Mouse (Mus musculus) v-Abl transformed pro-B cells (cell line): ENCODE results near the gene Slc43a3.

Source experiments
- in situ Hi-C, 2 experiments: fragments of 400-800 bp; cut with MboI; formaldehyde crosslinking; loops; one replicate each; pipeline ENCODE4 v1.15.1; 2025; ENCODE audit not compliant: unreplicated experiment in 2 of 2

The Slc43a3 gene

GRCm38 (mm10) chr2:84934649-84935007 is 1.8 kb upstream of the Slc43a3 start:
- in situ Hi-C loops, result no loop called here

GRCm38 (mm10) chr2:84935065-84935464 is 1.3 kb upstream of the Slc43a3 start:
- in situ Hi-C loops, result no loop called here

- in situ Hi-C loops, result no loop called here
Measured at GRCm38 (mm10) chr2:84937491-84938150, 1.2 kb downstream of the Slc43a3 start.

- in situ Hi-C loops, result no loop called here
Measured at GRCm38 (mm10) chr2:84938249-84938946, 2.0 kb downstream of the Slc43a3 start.

GRCm38 (mm10) chr2:84939306-84939705 is 2.9 kb downstream of the Slc43a3 start:
- in situ Hi-C loops, result no loop called here

- in situ Hi-C loops, result no loop called here
Measured at GRCm38 (mm10) chr2:84939711-84940110, 3.3 kb downstream of the Slc43a3 start.

- in situ Hi-C loops, result no loop called here
Measured at GRCm38 (mm10) chr2:84941332-84941731, 5.0 kb downstream of the Slc43a3 start.

- in situ Hi-C loops, result no loop called here
Measured at GRCm38 (mm10) chr2:84941795-84942194, 5.4 kb downstream of the Slc43a3 start.

GRCm38 (mm10) chr2:84947154-84947771 is 10.9 kb downstream of the Slc43a3 start:
- in situ Hi-C loops, result loop anchor here in 1 of 2 experiments (5.0 kb wide), 1 partner anchor 300 kb away; no protein-coding TSS in a partner anchor

GRCm38 (mm10) chr2:84948252-84948651 is 11.9 kb downstream of the Slc43a3 start:
- in situ Hi-C loops, result loop anchor here in 1 of 2 experiments (5.0 kb wide), 1 partner anchor 299 kb away; no protein-coding TSS in a partner anchor

- in situ Hi-C loops, result loop anchor here in 1 of 2 experiments (5.0 kb wide), 1 partner anchor 299 kb away; no protein-coding TSS in a partner anchor
Measured at GRCm38 (mm10) chr2:84948721-84949120, 12.3 kb downstream of the Slc43a3 start.

GRCm38 (mm10) chr2:84951027-84951426 is 14.6 kb downstream of the Slc43a3 start:
- in situ Hi-C loops, result loop anchor here (5.0 to 10.0 kb wide), 5 partner anchors 39 to 174 kb away; partner anchors contain the start of gene Slc43a1 (in 1 of the 2)

- in situ Hi-C loops, result loop anchor here (5.0 to 10.0 kb wide), 5 partner anchors 40 to 173 kb away; partner anchors contain the start of gene Slc43a1 (in 1 of the 2)
Measured at GRCm38 (mm10) chr2:84952251-84952650, 15.9 kb downstream of the Slc43a3 start.

GRCm38 (mm10) chr2:84952693-84953092 is 16.3 kb downstream of the Slc43a3 start:
- in situ Hi-C loops, result loop anchor here (5.0 to 10.0 kb wide), 5 partner anchors 40 to 172 kb away; partner anchors contain the start of gene Slc43a1 (in 1 of the 2)

- in situ Hi-C loops, result loop anchor here in 1 of 2 experiments (10.0 kb wide), 2 partner anchors 121 to 169 kb away; partner anchors contain the start of gene Slc43a1
Measured at GRCm38 (mm10) chr2:84955435-84955834, 19.1 kb downstream of the Slc43a3 start.

GRCm38 (mm10) chr2:84956274-84956673 is 19.9 kb downstream of the Slc43a3 start:
- in situ Hi-C loops, result loop anchor here in 1 of 2 experiments (10.0 kb wide), 2 partner anchors 121 to 169 kb away; partner anchors contain the start of gene Slc43a1

- in situ Hi-C loops, result loop anchor here in 1 of 2 experiments (10.0 kb wide), 2 partner anchors 124 to 166 kb away; partner anchors contain the start of gene Slc43a1
Measured at GRCm38 (mm10) chr2:84958588-84959264, 22.3 kb downstream of the Slc43a3 start.

GRCm38 (mm10) chr2:84961300-84961699 is 24.9 kb downstream of the Slc43a3 start:
- in situ Hi-C loops, result loop anchor here in 1 of 2 experiments (5.0 kb wide), 1 partner anchor 46 kb away; no protein-coding TSS in a partner anchor

- in situ Hi-C loops, result loop anchor here in 1 of 2 experiments (5.0 kb wide), 1 partner anchor 45 kb away; no protein-coding TSS in a partner anchor
Measured at GRCm38 (mm10) chr2:84961901-84962300, 25.5 kb downstream of the Slc43a3 start.
